Mouse (Mus musculus) forebrain, embryonic 10.5 days (tissue): Measurements from ENCODE around the gene Hoxd8. TPM values are rescaled to one million over a fixed set of nuclear protein-coding genes. Genes with fewer than 3 reads are reported as not detected.
A peak's percentile ranks its signal among the peaks of the same experiment; 100 is the strongest.

Experiments used
- DNase-seq: peaks from one replicate; pipeline ENCODE4 v3.0.0-alpha.2; 2017; ENCODE audit warnings: low spot score; ENCODE audit errors: extremely low spot score
- H3K27ac ChIP-seq: fragments of 300-500 bp; sonication (generic); 2 replicates; pipeline ENCODE4 v1.5.1; 2016; ENCODE audit warnings: mild to moderate bottlenecking
- H3K27me3 ChIP-seq: fragments of 300-500 bp; sonication (generic); 2 replicates; pipeline ENCODE4 v1.6.1; 2016; ENCODE audit warnings: mild to moderate bottlenecking; ENCODE audit not compliant: poor library complexity, severe bottlenecking
- H3K36me3 ChIP-seq: fragments of 300-500 bp; sonication (generic); replicated peaks from 2 replicates; pipeline ENCODE4 v1.6.1; 2016; ENCODE audit warnings: mild to moderate bottlenecking, moderate library complexity
- H3K4me1 ChIP-seq: fragments of 300-500 bp; sonication (generic); 2 replicates; pipeline ENCODE4 v1.6.1; 2016
- H3K4me3 ChIP-seq: fragments of 300-500 bp; sonication (generic); 2 replicates; pipeline ENCODE4 v1.5.1; 2016; ENCODE audit warnings: mild to moderate bottlenecking, moderate library complexity
- H3K9me3 ChIP-seq: fragments of 300-500 bp; sonication (generic); 2 replicates; pipeline ENCODE4 v1.6.1; 2016; ENCODE audit warnings: mild to moderate bottlenecking, moderate library complexity
- WGBS: fragments of 180-500 bp; shearing (Covaris S2); methylation state at CpG from one replicate; pipeline ENCODE4 v1.1.7; 2016; 5-methylcytosine and 5-hydroxymethylcytosine counted together
- polyA plus RNA-seq: library from polyadenylated mRNA; unstranded; fragments of >200 nt; fragmentation: Nextera tagmentation; extraction: Ambion mirVana; gene quantifications from 2 replicates; pipeline ENCODE4 v1.2.1, GENCODE M21; 2016

Gene Hoxd8
- polyA plus RNA-seq, 1 experiment from 2014 or later, result not detected

GRCm38 (mm10) chr2:74691995-74692807 is 12.2 kb upstream of the Hoxd8 start:
- Histone ChIP-seq H3K27ac (no peak overlapping the region), H3K9me3 (no peaks in the 10 kb centered on the region), H3K4me1 (peaks cover 8% of the 10 kb centered on the region), H3K36me3 (no peaks in the 10 kb centered on the region), H3K4me3 (no peak overlapping the region), H3K27me3 (peaks cover 100% of the 10 kb centered on the region)
- DNase-seq, result no peak
- 4% methylated on average over 35 of the region's 35 CpGs for whole genome bisulfite sequencing

GRCm38 (mm10) chr2:74692808-74693431 is 11.5 kb upstream of the Hoxd8 start:
- DNase-seq, result no peak
- no peak overlapping the region for H3K4me3 ChIP-seq
- WGBS, result 1% methylated on average over 20 of the region's 20 CpGs
- no peaks in the 10 kb centered on the region for H3K9me3 ChIP-seq
- H3K36me3 ChIP-seq, result no peaks in the 10 kb centered on the region
- H3K27me3 ChIP-seq, result peaks cover 100% of the 10 kb centered on the region
- H3K27ac ChIP-seq, result no peak overlapping the region
- peaks cover 14% of the 10 kb centered on the region for H3K4me1 ChIP-seq

- 5% methylated on average over 4 of the region's 4 CpGs for WGBS
- Histone ChIP-seq H3K27me3 (peaks cover 100% of the 10 kb centered on the region), H3K4me1 (peaks cover 19% of the 10 kb centered on the region), H3K9me3 (no peaks in the 10 kb centered on the region), H3K4me3 (no peak overlapping the region), H3K27ac (no peak overlapping the region), H3K36me3 (no peaks in the 10 kb centered on the region)
- no peak for DNase-seq
Observed at GRCm38 (mm10) chr2:74693432-74693827, 11.0 kb upstream of the Hoxd8 start.

GRCm38 (mm10) chr2:74694066-74694465 is 10.3 kb upstream of the Hoxd8 start:
- H3K36me3 ChIP-seq, result no peaks in the 10 kb centered on the region
- H3K27me3 ChIP-seq, result peaks cover 100% of the 10 kb centered on the region
- H3K4me1 ChIP-seq, result peaks cover 22% of the 10 kb centered on the region
- 2% methylated on average over 16 of the region's 16 CpGs for WGBS
- no peak overlapping the region for H3K27ac ChIP-seq
- DNase-seq, result peak; percentile 57
- no peaks in the 10 kb centered on the region for H3K9me3 ChIP-seq
- no peak overlapping the region for H3K4me3 ChIP-seq

DNA sequence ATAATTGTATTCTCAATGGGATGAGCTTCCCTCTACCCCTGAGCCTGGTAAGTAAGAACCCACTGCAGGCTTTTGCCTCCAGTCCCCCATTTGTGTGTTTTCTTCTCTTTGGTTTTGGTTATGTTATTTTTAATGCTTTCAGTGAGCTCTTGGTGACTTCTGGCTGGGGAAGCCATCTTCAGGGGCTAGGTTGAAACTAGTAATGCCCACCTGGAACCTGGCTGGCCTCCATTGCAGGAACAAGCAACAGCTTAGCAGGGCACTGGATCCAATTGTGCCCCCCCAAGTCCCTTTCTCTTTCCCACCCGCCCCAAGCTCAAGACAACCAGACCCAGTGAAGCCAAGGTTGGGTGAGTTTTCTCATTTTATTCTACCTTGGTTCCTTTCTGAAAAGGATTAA is 9.0 kb upstream of the Hoxd8 start:
- DNase-seq, result peak; percentile 24
- Histone ChIP-seq H3K9me3 (no peaks in the 10 kb centered on the region), H3K27ac (no peak overlapping the region), H3K27me3 (peaks cover 100% of the 10 kb centered on the region), H3K4me1 (peaks cover 22% of the 10 kb centered on the region), H3K36me3 (no peaks in the 10 kb centered on the region), H3K4me3 (no peak overlapping the region)
- WGBS, result 0% methylated on average over 1 of the region's 1 CpGs

DNA sequence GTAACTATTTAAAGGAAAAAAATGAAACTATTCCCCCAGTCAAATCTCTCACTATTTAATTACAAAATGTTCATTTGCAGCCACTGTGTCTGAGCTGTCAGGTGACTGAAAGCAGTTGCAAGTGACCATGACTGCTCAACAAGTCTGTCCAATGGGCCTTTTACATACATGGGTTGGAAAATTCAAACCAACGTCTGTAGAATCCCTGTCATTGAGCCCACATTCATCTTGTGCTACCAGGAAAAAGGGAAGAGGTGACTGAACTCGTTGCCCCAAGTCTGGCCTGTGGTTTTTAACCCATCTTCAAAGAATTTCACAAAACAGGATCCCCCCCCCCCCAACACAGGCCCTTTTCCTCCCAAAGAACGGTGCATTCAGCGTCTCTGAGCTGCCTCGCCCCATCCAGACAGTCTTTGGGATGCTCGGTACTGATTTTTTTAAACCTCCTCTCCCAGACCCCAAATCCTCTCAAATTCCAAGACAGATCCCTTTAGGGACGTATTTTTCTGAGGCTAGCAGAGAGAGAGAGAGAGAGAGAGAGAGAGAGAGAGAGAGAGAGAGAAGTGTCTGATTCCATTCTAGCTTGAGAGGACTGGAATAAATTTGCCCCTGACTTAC is 8.5 kb upstream of the Hoxd8 start:
- H3K9me3 ChIP-seq, result no peaks in the 10 kb centered on the region
- H3K36me3 ChIP-seq, result no peaks in the 10 kb centered on the region
- peaks cover 21% of the 10 kb centered on the region for H3K4me1 ChIP-seq
- H3K27me3 ChIP-seq, result peaks cover 100% of the 10 kb centered on the region
- WGBS, result 4% methylated on average over 7 of the region's 7 CpGs
- DNase-seq, result peak; percentile 24
- no peak overlapping the region for H3K27ac ChIP-seq
- no peak overlapping the region for H3K4me3 ChIP-seq

DNA sequence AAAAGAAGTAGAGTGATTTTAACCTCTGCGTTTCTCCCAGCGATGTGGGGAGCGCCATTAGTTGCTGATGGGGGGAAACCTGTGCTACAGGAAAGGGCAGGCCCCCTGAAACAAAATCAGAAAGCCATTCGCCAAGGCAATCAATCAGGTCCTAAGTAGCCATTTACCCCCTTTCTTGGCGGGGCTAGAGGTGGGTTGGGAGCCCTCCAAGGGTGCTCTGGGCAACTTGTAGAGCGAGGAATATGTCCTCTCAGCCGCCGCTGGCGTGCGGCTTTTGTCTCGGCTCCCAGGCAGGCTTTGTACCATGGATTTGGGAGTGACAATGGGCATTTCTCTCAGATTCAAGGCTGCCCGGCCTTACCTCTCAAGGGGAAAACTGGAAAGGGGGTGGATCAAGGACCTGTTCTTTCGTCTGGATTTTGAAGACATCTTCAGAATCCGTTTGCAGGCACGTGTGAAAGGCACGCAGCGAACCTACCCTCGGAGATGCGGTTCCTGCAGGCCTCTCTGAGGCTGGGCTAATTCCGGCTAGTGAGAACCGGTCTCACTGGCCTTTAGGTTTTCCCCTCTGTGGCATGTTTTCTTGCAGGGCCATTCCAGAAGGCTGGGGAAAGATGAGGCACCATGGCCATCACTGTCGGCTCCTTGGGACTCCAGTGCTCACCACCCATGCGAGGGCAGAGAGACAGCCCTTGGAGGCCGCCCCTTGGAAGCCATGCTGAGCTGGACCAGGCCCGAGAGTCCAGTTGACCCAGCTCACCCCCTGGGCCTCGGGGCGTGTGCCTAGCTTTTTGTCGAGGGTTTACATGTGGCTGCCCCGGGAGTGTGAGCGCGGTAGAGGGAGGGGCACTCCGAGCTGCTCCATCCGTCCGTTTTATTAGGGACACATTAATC is 7.7 kb upstream of the Hoxd8 start:
- Histone ChIP-seq H3K27me3 (peaks cover 100% of the 10 kb centered on the region), H3K27ac (no peak overlapping the region), H3K36me3 (no peaks in the 10 kb centered on the region), H3K4me1 (peaks cover 14% of the 10 kb centered on the region), H3K4me3 (no peak overlapping the region), H3K9me3 (no peaks in the 10 kb centered on the region)
- under 1% methylated on average over 34 of the region's 34 CpGs for WGBS
- peak; percentile 53 for DNase-seq

DNA sequence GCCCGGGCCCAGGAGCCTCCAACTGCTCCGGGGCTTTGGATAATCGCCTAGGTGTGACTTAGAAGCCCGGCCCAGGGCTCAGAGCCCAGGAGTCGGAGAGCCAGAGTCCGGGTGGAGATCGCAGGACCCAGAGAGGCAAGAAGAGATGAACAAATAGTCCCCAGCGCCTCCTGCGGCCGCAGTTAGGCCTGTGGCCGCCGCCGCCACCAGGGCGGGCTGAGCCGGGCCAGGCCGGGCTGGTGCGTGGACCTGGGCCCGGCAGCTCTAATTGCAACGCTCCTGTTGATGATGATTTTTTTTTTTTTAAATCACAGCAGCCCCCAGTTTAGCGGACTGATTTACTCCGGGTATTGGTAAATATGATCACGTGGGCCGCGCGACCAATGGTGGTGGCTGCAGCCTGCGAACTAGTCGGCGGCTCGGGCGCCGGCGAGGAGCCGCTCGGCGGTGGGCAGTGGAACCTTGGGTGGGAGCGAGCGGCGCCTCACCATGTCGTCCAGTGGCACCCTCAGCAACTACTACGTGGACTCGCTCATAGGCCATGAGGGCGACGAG is 6.8 kb upstream of the Hoxd8 start, which contains the start of gene Hoxd9:
TSS of gene Hoxd9 (plus strand) at position 161 of the 555 bp plus-strand sequence.
- Histone ChIP-seq H3K27ac (no peak within 1 kb of the TSS), H3K27me3 (peaks cover 100% of the 10 kb centered on the region), H3K4me1 (peaks cover 14% of the 10 kb centered on the region), H3K36me3 (no peaks in the 10 kb centered on the region), H3K9me3 (no peaks in the 10 kb centered on the region), H3K4me3 (peak within 1 kb of the TSS; percentile 44)
- WGBS, result under 1% methylated on average over 43 of the region's 43 CpGs
- peak; percentile 69 for DNase-seq

GRCm38 (mm10) chr2:74698201-74699052 is 6.0 kb upstream of the Hoxd8 start:
- Histone ChIP-seq H3K27me3 (peaks cover 100% of the 10 kb centered on the region), H3K4me3 (peak overlapping the region; percentile 44), H3K36me3 (no peaks in the 10 kb centered on the region), H3K9me3 (no peaks in the 10 kb centered on the region), H3K4me1 (peaks cover 14% of the 10 kb centered on the region), H3K27ac (no peak overlapping the region)
- peak; percentile 56 for DNase-seq
- under 1% methylated on average over 82 of the region's 86 CpGs for WGBS

DNA sequence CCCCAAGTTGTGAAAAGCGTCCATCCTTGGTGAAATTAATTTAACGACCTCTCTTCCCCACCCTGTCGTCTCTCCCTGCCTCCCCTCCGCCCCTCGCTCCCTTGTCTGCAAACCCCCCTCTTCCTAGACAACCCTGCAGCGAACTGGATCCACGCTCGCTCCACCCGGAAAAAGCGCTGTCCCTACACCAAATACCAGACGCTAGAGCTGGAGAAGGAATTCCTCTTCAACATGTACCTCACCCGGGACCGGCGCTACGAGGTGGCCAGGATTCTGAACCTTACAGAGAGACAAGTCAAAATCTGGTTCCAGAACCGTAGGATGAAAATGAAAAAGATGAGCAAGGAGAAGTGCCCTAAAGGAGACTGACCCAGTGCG is 5.4 kb upstream of the Hoxd8 start:
- no peak overlapping the region for H3K4me3 ChIP-seq
- no peaks in the 10 kb centered on the region for H3K36me3 ChIP-seq
- no peaks in the 10 kb centered on the region for H3K9me3 ChIP-seq
- DNase-seq, result peak; percentile 46
- no peak overlapping the region for H3K27ac ChIP-seq
- H3K27me3 ChIP-seq, result peaks cover 100% of the 10 kb centered on the region
- H3K4me1 ChIP-seq, result peaks cover 16% of the 10 kb centered on the region
- WGBS, result 1% methylated on average over 17 of the region's 17 CpGs

- 2% methylated on average over 23 of the region's 23 CpGs for WGBS
- no peak overlapping the region for H3K27ac ChIP-seq
- no peak overlapping the region for H3K4me3 ChIP-seq
- H3K36me3 ChIP-seq, result no peaks in the 10 kb centered on the region
- peaks cover 100% of the 10 kb centered on the region for H3K27me3 ChIP-seq
- H3K9me3 ChIP-seq, result no peaks in the 10 kb centered on the region
- H3K4me1 ChIP-seq, result peaks cover 21% of the 10 kb centered on the region
- DNase-seq, result peak; percentile 36
Observed at GRCm38 (mm10) chr2:74699664-74700545, 4.5 kb upstream of the Hoxd8 start.
